Mouse (Mus musculus) small intestine, adult 2 months (tissue): ENCODE results near the gene Arl15. TPM values are rescaled to one million over a fixed set of nuclear protein-coding genes. Genes with fewer than 3 reads are reported as not detected.

Source experiments
- H3K27ac ChIP-seq: fragments of 200-500 bp; 2 replicates; pipeline ENCODE4 v1.5.1; 2012; ENCODE audit warnings: low read depth, low read length, control low read depth, inconsistent platforms; ENCODE audit not compliant: insufficient read depth
- H3K27me3 ChIP-seq: fragments of 200-500 bp; 2 replicates; pipeline ENCODE4 v1.6.1; 2012; ENCODE audit warnings: mild to moderate bottlenecking, moderate library complexity, low read length, inconsistent platforms; ENCODE audit not compliant: control insufficient read depth, insufficient read depth
- H3K36me3 ChIP-seq: fragments of 200-500 bp; 2 replicates; pipeline ENCODE4 v1.6.1; 2012; ENCODE audit warnings: mild to moderate bottlenecking, low read length, control low read depth, inconsistent platforms; ENCODE audit not compliant: control insufficient read depth, insufficient read depth
- H3K4me1 ChIP-seq: fragments of 200-500 bp; 2 replicates; pipeline ENCODE4 v1.6.1; 2012; ENCODE audit warnings: low read length, inconsistent platforms, mixed read lengths; ENCODE audit not compliant: control insufficient read depth, insufficient read depth, insufficient read length
- H3K4me3 ChIP-seq: fragments of 200-500 bp; 2 replicates; pipeline ENCODE4 v1.5.1; 2012; ENCODE audit warnings: low read depth, mild to moderate bottlenecking, control low read depth, inconsistent platforms, low read length, moderate library complexity
- CTCF ChIP-seq: fragments of 200-500 bp; IDR thresholded peaks from 2 replicates; pipeline ENCODE4 v1.5.1; 2012; ENCODE audit warnings: low read depth, mild to moderate bottlenecking, control low read depth, inconsistent platforms, low read length, moderate library complexity, mixed read lengths; ENCODE audit not compliant: insufficient replicate concordance, insufficient read length; ENCODE audit errors: extremely low read depth
- POLR2A ChIP-seq: fragments of 200-500 bp; IDR thresholded peaks from 2 replicates; pipeline ENCODE4 v1.6.1; 2012; ENCODE audit warnings: low read depth, mild to moderate bottlenecking, control low read depth, inconsistent platforms, low read length, moderate library complexity
- WGBS: fragments of 180-500 bp; shearing (Covaris S2); methylation state at CpG from one replicate; pipeline ENCODE4 v1.1.7; 2018; 5-methylcytosine and 5-hydroxymethylcytosine counted together
- polyA plus RNA-seq: library from polyadenylated mRNA; depleted of rRNA; stranded (reverse); fragments of >200 nt; gene quantifications from 2 replicates; pipeline ENCODE4 v1.2.3, GENCODE M21; 2012

Gene Arl15
- polyA plus RNA-seq, 1 experiment = 2.0 TPM

- Histone ChIP-seq H3K27me3 (no peaks in the 10 kb centered on the region), H3K27ac (no peak overlapping the region), H3K4me3 (no peak overlapping the region), H3K36me3 (no peaks in the 10 kb centered on the region), H3K4me1 (no peaks in the 10 kb centered on the region)
- TF ChIP-seq CTCF (no peak), POLR2A (no peak)
- WGBS = 86% methylated on average over 6 of the region's 6 CpGs
Observed at GRCm38 (mm10) chr13:114004191-114004590, 209.9 kb downstream of the Arl15 start.

- TF ChIP-seq CTCF (no peak), POLR2A (no peak)
- 88% methylated on average over 9 of the region's 9 CpGs for WGBS
Observed at GRCm38 (mm10) chr13:114009786-114010185, 215.5 kb downstream of the Arl15 start.

GRCm38 (mm10) chr13:114010521-114010920 is 216.2 kb downstream of the Arl15 start:
- no peak for TF ChIP-seq POLR2A
- no peak for TF ChIP-seq CTCF
- Histone ChIP-seq H3K4me3 (no peak overlapping the region), H3K27me3 (no peaks in the 10 kb centered on the region), H3K4me1 (no peaks in the 10 kb centered on the region), H3K27ac (no peak overlapping the region), H3K36me3 (no peaks in the 10 kb centered on the region)
- 93% methylated on average over 9 of the region's 9 CpGs for WGBS

More at GRCm38 (mm10) chr13:114009786-114010185, 215.5 kb downstream of the Arl15 start:
- Histone ChIP-seq H3K4me1 (no peaks in the 10 kb centered on the region), H3K27me3 (no peaks in the 10 kb centered on the region), H3K27ac (no peak overlapping the region), H3K4me3 (no peak overlapping the region), H3K36me3 (no peaks in the 10 kb centered on the region)

- no peaks in the 10 kb centered on the region for H3K27me3 ChIP-seq
- 83% methylated on average over 12 of the region's 12 CpGs for WGBS
- H3K36me3 ChIP-seq = no peaks in the 10 kb centered on the region
- no peak for TF ChIP-seq CTCF
- TF ChIP-seq POLR2A = no peak
- H3K4me1 ChIP-seq = no peaks in the 10 kb centered on the region
- no peak overlapping the region for H3K4me3 ChIP-seq
- H3K27ac ChIP-seq = no peak overlapping the region
Observed at GRCm38 (mm10) chr13:114011019-114011418, 216.7 kb downstream of the Arl15 start.

- TF ChIP-seq POLR2A (no peak), CTCF (no peak)
- WGBS = 78% methylated on average over 8 of the region's 8 CpGs
- Histone ChIP-seq H3K36me3 (no peaks in the 10 kb centered on the region), H3K27ac (no peak overlapping the region), H3K4me1 (no peaks in the 10 kb centered on the region), H3K4me3 (no peak overlapping the region), H3K27me3 (no peaks in the 10 kb centered on the region)
Observed at GRCm38 (mm10) chr13:114017928-114018327, 223.6 kb downstream of the Arl15 start.

GRCm38 (mm10) chr13:114023541-114023940 is 229.2 kb downstream of the Arl15 start:
- Histone ChIP-seq H3K36me3 (no peaks in the 10 kb centered on the region), H3K27ac (no peak overlapping the region), H3K27me3 (no peaks in the 10 kb centered on the region), H3K4me3 (no peak overlapping the region), H3K4me1 (no peaks in the 10 kb centered on the region)
- TF ChIP-seq CTCF (no peak), POLR2A (no peak)
- 89% methylated on average over 7 of the region's 7 CpGs for WGBS

GRCm38 (mm10) chr13:114026306-114026705 is 232.0 kb downstream of the Arl15 start:
- WGBS = 89% methylated on average over 6 of the region's 6 CpGs

More at GRCm38 (mm10) chr13:114026306-114026705, 232.0 kb downstream of the Arl15 start:
- Histone ChIP-seq H3K4me1 (no peaks in the 10 kb centered on the region), H3K4me3 (no peak overlapping the region), H3K27me3 (no peaks in the 10 kb centered on the region), H3K27ac (no peak overlapping the region), H3K36me3 (no peaks in the 10 kb centered on the region)
- no peak for TF ChIP-seq POLR2A
- TF ChIP-seq CTCF = no peak
